Mouse (Mus musculus) hindbrain, embryonic 14.5 days (tissue): ENCODE measurements around the gene Arsk. TPM values are rescaled to one million over a fixed set of nuclear protein-coding genes. Genes with fewer than 3 reads are reported as not detected.

Source experiments
- ATAC-seq: fragments of 200-750 bp; cut with Nextera tagmentation; 2 replicates; pipeline ENCODE4 v1.8.0; 2017; ENCODE audit warnings: moderate number of reproducible peaks, mild to moderate bottlenecking, moderate TSS enrichment, moderate library complexity; ENCODE audit not compliant: low FRiP score
- DNase-seq: peaks from one replicate; pipeline ENCODE4 v3.0.0-alpha.2; 2015; ENCODE audit warnings: low spot score
- H3K27ac ChIP-seq: fragments of 300-500 bp; sonication (generic); 2 replicates; pipeline ENCODE4 v1.5.1; 2014; ENCODE audit warnings: mild to moderate bottlenecking, moderate library complexity
- H3K27me3 ChIP-seq: fragments of 300-500 bp; sonication (generic); 2 replicates; pipeline ENCODE4 v1.6.1; 2014; ENCODE audit warnings: mild to moderate bottlenecking, low read length, mixed read lengths; ENCODE audit not compliant: control insufficient read depth, insufficient read depth
- H3K36me3 ChIP-seq: fragments of 300-500 bp; sonication (generic); replicated peaks from 2 replicates; pipeline ENCODE4 v1.6.1; 2014; ENCODE audit not compliant: control insufficient read depth, insufficient read depth
- H3K4me1 ChIP-seq: fragments of 300-500 bp; sonication (generic); replicated peaks from 2 replicates; pipeline ENCODE4 v1.6.1; 2014; ENCODE audit warnings: antibody characterized with exemption, low read length, mixed read lengths; ENCODE audit not compliant: control insufficient read depth, insufficient read depth
- H3K4me2 ChIP-seq: fragments of 300-500 bp; sonication (generic); replicated peaks from 2 replicates; pipeline ENCODE4 v1.6.1; 2014; ENCODE audit warnings: mild to moderate bottlenecking, moderate library complexity
- H3K4me3 ChIP-seq: fragments of 300-500 bp; sonication (generic); replicated peaks from 2 replicates; pipeline ENCODE4 v1.5.1; 2014; ENCODE audit warnings: mild to moderate bottlenecking, low read length
- H3K9ac ChIP-seq: fragments of 300-500 bp; sonication (generic); 2 replicates; pipeline ENCODE4 v1.6.1; 2014
- H3K9me3 ChIP-seq: fragments of 300-500 bp; sonication (generic); 2 replicates; pipeline ENCODE4 v1.6.1; 2016; ENCODE audit warnings: low read length; ENCODE audit not compliant: control insufficient read depth
- WGBS: fragments of 180-500 bp; shearing (Covaris S2); extraction: QIAGEN DNeasy Blood & Tissue Kit; methylation state at CpG from one replicate; pipeline ENCODE4 v1.1.7; 2014; 5-methylcytosine and 5-hydroxymethylcytosine counted together
- polyA plus RNA-seq: library from polyadenylated mRNA; unstranded; fragments of >200 nt; fragmentation: Nextera tagmentation; extraction: Ambion mirVana; gene quantifications from 2 replicates; pipeline ENCODE4 v1.2.1, GENCODE M21; 2014

Gene Arsk
- polyA plus RNA-seq, 1 experiment from 2014 or later = 4.1 TPM

DNA sequence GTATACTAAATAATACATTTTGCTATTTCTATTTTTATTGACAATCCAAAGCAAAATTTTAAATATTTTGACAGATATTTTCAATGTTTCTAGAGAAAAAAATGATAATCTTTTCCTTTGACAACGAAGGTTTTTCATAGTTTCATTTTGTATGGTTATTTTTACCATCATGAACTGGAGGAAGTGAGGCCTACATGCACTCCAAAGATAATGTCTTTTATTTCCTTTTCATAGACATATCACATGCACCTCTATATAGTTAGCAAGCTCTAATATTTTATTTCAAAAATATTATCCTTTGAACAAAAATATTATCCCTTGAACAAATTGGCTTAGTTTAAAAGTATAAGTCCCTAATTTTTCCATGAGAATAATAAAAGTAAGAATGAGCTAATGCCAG is 24.1 kb downstream of the Arsk start:
- Histone ChIP-seq H3K4me1 (no peaks in the 10 kb centered on the region), H3K27me3 (no peaks in the 10 kb centered on the region), H3K4me3 (no peak overlapping the region), H3K9ac (no peak overlapping the region), H3K27ac (no peak overlapping the region), H3K9me3 (no peaks in the 10 kb centered on the region), H3K4me2 (no peak overlapping the region), H3K36me3 (0 out of 2 replicates have a peak, but pooled peaks cover 3% of the 10 kb centered on the region)
- ATAC-seq = no peak
- 87% methylated on average over 1 of the region's 1 CpGs for whole genome bisulfite sequencing
- DNase-seq = no peak

DNA sequence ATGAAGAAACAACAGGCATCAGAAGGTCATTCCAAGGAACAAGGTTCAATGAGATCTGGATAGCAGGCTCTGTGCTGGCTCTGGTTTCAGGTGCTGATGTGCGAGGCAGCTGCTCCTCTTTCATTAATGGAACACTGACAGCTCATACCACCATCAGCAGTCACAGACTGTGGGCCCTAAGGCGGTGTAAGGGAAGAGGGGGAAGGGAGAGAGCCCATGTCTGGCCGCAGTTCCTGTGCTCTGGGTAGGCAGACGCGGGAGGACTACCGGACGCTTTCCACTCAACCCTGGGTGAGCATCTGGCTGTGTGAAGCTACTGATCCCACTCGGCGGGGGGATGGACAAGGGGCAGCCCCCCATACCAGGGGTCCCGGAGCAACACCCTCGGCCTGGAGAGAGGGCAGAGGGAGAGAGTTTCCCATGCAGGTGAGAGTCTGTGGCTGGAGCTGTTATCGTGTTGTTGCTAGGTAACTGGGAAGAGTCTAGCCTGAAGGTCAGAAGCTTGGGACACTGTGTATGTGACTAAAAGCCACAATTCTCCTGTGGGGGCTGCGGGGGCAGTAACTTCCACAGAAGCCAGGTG is 34.0 kb downstream of the Arsk start:
- no peak overlapping the region for H3K4me3 ChIP-seq
- H3K36me3 ChIP-seq = peaks cover 8% of the 10 kb centered on the region; the same call in 1 of the 2 replicates
- WGBS = 83% methylated on average over 13 of the region's 13 CpGs
- H3K9me3 ChIP-seq = no peaks in the 10 kb centered on the region
- no peaks in the 10 kb centered on the region for H3K4me1 ChIP-seq
- DNase-seq (no peak), ATAC-seq (peak; percentile 40; the same call in 1 of the 2 replicates)
- no peak overlapping the region for H3K9ac ChIP-seq
- no peak overlapping the region for H3K4me2 ChIP-seq
- no peaks in the 10 kb centered on the region for H3K27me3 ChIP-seq
- no peak overlapping the region for H3K27ac ChIP-seq

DNA sequence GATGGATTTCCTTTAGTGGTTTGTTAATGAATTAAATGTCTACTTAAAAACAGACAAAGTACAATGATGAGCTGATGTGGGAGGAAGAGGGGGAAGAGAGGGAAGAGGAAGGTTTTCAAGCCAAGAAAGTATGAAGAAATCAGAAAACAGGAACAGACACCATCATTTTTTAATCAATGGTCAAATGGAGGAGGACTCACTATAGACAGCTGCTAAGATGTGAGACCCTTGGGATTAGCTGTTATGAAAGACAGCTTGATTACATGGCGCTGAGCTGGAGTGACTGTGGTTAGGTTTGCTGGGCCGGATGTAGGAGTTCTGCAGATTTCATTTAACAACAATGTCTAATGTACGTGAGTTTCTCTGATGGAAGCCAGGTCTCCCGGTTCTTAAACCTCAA is 34.9 kb downstream of the Arsk start:
- Histone ChIP-seq H3K4me3 (no peak overlapping the region), H3K27me3 (no peaks in the 10 kb centered on the region)
- ATAC-seq = no peak

DNA sequence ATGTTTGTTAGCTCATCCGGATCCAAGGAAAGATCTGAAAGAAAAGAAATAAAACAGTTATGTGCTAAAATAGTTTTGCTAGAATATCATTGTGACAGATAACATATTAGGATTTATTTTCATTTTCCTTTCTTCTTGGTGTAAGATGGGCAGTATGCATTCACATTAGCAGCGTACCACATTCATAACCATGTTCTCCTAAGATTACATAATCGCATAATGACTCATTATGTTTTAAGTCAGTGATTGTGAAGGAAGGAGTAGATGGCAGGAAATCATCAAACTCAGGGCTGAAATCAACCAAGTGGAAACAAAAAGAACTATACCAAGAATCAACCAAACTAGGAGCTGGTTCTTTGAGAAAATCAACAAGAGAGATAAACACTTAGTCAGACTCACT is 35.9 kb downstream of the Arsk start:
- H3K36me3 ChIP-seq = peaks cover 8% of the 10 kb centered on the region; the same call in 1 of the 2 replicates
- H3K27me3 ChIP-seq = peaks cover 7% of the 10 kb centered on the region; the same call in 1 of the 2 replicates
- no peak for DNase-seq
- no peak overlapping the region for H3K27ac ChIP-seq
- no peak overlapping the region for H3K9ac ChIP-seq
- ATAC-seq = no peak
- 97% methylated on average over 3 of the region's 3 CpGs for WGBS
- no peaks in the 10 kb centered on the region for H3K4me1 ChIP-seq
- no peak overlapping the region for H3K4me2 ChIP-seq
- H3K9me3 ChIP-seq = no peaks in the 10 kb centered on the region
- no peak overlapping the region for H3K4me3 ChIP-seq

More for the DNA sequence above, 34.9 kb downstream of the Arsk start:
- H3K4me2 ChIP-seq = no peak overlapping the region
- whole genome bisulfite sequencing = 92% methylated on average over 4 of the region's 4 CpGs
- H3K4me1 ChIP-seq = no peaks in the 10 kb centered on the region
- H3K36me3 ChIP-seq = peaks cover 8% of the 10 kb centered on the region; the same call in 1 of the 2 replicates
- no peak for DNase-seq
- H3K9me3 ChIP-seq = no peaks in the 10 kb centered on the region
- H3K27ac ChIP-seq = no peak overlapping the region
- no peak overlapping the region for H3K9ac ChIP-seq

DNA sequence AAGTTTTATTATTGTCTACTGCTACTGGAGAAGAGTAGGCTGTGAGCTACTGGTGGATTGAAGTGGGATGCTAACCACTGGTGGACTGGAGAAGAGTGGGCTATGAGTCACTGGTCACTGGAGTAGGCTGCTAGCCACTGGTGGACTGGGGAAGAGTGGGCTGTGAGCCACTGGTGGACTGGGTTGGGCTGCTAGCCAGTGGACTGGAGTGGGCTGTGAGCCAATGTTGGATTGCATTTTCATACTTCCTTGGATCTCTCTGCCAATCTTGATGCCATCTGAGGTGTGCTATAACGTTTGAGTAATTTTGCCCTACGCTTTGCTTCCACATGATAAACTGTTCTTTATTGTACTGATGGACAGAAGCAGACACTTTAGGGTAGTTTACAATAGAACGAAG is 36.3 kb downstream of the Arsk start:
- H3K36me3 ChIP-seq = peaks cover 8% of the 10 kb centered on the region; the same call in 1 of the 2 replicates
- H3K9ac ChIP-seq = no peak overlapping the region
- H3K4me3 ChIP-seq = no peak overlapping the region
- no peaks in the 10 kb centered on the region for H3K9me3 ChIP-seq
- H3K4me1 ChIP-seq = no peaks in the 10 kb centered on the region
- ATAC-seq (no peak), DNase-seq (no peak)
- H3K27ac ChIP-seq = no peak overlapping the region
- peaks cover 7% of the 10 kb centered on the region; the same call in 1 of the 2 replicates for H3K27me3 ChIP-seq
- WGBS = 91% methylated on average over 3 of the region's 3 CpGs
- no peak overlapping the region for H3K4me2 ChIP-seq

DNA sequence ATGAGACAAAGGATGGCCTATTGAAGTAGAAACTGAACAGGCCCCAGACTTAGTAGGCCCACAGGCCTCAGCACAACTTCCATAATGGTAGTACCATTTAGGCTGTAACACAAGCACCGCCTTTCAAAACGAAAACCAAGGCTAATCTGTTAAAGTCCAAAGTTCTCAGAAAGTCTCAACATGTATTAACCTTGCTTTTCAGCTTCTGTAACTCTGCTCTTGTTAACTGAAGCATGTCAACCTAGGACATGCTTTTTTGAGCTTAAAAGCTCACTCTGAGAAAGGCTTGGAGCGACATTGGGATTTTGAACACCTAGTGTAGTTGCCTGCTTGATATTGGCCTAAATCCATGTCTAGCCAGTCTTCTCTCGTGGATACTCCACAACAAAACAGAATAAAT is 38.9 kb downstream of the Arsk start:
- Histone ChIP-seq H3K4me1 (no peaks in the 10 kb centered on the region), H3K27me3 (peaks cover 11% of the 10 kb centered on the region; the same call in 1 of the 2 replicates), H3K27ac (no peak overlapping the region), H3K36me3 (0 out of 2 replicates have a peak, but pooled peaks cover 3% of the 10 kb centered on the region), H3K9me3 (no peaks in the 10 kb centered on the region), H3K4me2 (no peak overlapping the region), H3K9ac (no peak overlapping the region), H3K4me3 (no peak overlapping the region)
- no peak for ATAC-seq
- 90% methylated on average over 4 of the region's 4 CpGs for WGBS
- no peak for DNase-seq

DNA sequence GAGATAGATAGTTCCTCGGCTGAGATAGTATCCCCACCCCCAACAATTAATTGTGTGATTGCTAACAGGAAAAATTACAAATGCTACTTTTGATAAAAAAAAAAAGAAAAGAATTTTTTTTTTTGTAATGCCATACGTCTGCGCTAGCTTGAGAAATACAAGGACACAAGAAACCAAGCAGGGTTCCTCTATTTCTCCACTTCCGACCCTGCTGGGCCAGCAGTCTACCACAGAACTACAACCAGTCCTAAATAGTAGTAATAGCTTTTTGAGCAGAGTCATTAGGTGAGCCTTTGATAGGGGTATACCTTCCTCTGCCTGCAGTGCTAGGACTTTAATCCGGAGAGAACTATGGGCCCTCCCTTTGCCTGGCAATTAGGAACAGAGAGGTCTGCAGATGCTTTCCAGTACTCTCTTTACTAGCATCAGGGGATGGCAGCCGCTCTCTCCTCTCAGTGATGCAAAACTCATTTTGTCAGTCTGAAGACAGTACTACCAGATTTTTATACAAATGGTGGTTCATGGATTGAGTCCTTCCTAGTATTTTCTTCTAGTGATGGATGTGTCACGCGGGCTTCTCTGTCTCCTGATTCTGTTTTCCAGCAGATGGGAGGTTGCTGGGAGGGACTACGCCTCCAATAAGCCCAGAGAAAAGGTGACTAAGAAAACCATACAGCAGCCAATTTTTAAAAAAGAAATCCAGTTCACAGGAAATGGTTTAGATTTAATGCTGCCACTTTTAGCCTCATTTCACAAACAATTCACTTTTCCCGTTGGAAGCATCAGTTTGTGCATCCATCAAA is 41.0 kb downstream of the Arsk start:
- ATAC-seq = no peak
- Histone ChIP-seq H3K36me3 (no peaks in the 10 kb centered on the region), H3K27me3 (peaks cover 29% of the 10 kb centered on the region), H3K4me3 (no peak overlapping the region), H3K9me3 (no peaks in the 10 kb centered on the region), H3K4me1 (no peaks in the 10 kb centered on the region), H3K9ac (no peak overlapping the region), H3K27ac (no peak overlapping the region), H3K4me2 (peak overlapping the region; percentile 98; the same call in 1 of the 2 replicates)
- DNase-seq = no peak
- 73% methylated on average over 10 of the region's 10 CpGs for WGBS

DNA sequence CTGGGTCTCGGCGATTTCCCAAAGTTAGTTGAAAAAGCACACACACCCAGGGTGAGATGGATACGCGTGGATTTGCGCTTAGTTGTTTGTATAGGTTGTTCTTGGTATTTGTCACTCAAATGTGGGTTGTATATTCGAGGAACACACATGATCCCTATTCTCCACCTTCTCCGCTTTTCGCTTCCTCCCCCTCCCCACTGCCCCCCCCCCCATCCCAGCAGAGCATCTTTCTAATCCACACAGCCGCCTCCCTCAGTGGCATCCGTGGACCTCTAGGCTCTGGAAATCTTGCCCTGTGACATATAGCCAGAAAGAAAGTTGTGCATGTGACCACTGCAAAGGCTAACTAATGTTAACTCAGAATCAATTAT is 41.6 kb downstream of the Arsk start, which contains the start of gene Gpr150:
Gene Gpr150, minus strand, starts transcription at position 101 of the 371 bp plus-strand sequence.
- peaks cover 29% of the 10 kb centered on the region for H3K27me3 ChIP-seq
- no peaks in the 10 kb centered on the region for H3K4me1 ChIP-seq
- ATAC-seq = no peak
- no peak for DNase-seq
- no peaks in the 10 kb centered on the region for H3K36me3 ChIP-seq
- H3K4me3 ChIP-seq = peak within 1 kb of the TSS; percentile 53
- peak within 1 kb of the TSS; percentile 61 for H3K9ac ChIP-seq
- H3K27ac ChIP-seq = 0 out of 2 replicates have a peak within 1 kb of the TSS, but pooled peaks have one; percentile 3
- H3K9me3 ChIP-seq = no peaks in the 10 kb centered on the region
- peak within 1 kb of the TSS; percentile 98 for H3K4me2 ChIP-seq
- 12% methylated on average over 10 of the region's 10 CpGs for WGBS

DNA sequence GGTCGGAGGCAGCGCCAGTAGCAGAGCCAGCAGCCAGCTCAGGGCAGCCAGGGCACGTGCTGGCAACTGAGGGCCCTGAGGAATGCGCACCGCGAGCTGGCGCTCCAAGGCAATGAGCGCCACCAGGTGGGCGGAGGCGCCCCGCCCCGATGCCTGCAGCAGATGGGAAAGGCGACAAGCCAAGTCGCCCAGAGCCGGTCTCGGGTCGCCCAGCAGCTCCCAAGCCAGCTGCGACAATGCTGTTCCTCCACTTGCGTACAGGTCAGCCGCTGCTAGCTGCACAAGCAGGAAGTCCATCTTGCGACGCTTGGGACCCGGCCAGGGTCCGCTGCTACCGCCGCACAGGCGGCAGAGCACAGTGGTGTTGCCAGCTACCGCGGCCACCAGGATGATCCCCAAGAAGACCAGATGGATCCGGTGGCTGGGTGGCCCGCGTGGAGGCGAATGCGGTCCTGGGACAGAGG is 42.2 kb downstream of the Arsk start:
- peak; percentile 66 for DNase-seq
- Histone ChIP-seq H3K4me2 (peak overlapping the region; percentile 98), H3K4me3 (peak overlapping the region; percentile 53), H3K9ac (peak overlapping the region; percentile 61), H3K36me3 (no peaks in the 10 kb centered on the region), H3K27ac (0 out of 2 replicates have a peak overlapping the region, but pooled peaks have one; percentile 3), H3K9me3 (no peaks in the 10 kb centered on the region), H3K4me1 (no peaks in the 10 kb centered on the region), H3K27me3 (peaks cover 29% of the 10 kb centered on the region)
- WGBS = under 1% methylated on average over 34 of the region's 34 CpGs
- peak; percentile 91 for ATAC-seq
